In the genomic region with DNA sequence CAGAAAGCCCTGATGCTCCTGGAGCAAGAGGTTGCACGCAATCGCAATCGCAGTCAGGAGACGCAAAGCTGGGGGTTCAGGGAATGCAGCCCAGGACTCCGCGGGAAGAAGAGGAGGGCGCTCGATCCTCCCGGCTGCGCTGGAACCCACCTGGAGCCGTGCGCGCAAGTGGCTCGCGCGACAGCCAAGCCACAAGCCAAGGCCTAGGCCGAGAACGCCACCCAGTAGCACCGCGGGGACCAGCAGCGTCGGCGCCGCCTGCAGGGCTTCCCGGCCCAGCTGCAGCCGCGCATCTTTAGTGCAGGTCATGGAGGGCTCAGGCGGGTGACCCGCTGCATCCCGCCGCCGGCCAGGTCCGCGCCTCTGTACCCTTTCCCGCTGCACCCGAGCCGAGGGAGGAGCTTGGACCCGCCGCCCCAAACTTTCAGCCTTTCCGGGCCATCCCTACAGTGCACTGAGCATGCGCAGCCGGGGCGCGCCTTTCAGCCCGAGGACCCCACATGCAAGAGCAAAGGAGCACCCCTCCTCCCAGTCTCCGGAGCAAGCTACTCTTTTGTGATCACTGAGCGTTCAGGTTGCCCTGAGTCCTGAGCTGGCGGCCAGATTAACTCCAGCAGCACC, we compare ENCODE assay signal across 8 mouse cellular contexts. TPM values are rescaled to one million over a fixed set of nuclear protein-coding genes. Genes with fewer than 3 reads are reported as not detected.
DNase-seq lines count a peak whose midpoint lies in the region; ATAC-seq and TF ChIP-seq lines count a peak whose summit lies in the region.

TSS of gene Evc (minus strand) at position 410 of the 621 bp plus-strand sequence.

- peak within 1 kb of the TSS; percentile 81 for H3K4me3 ChIP-seq in embryonic facial prominence, embryonic 14.5 days (ENCODE audit: low read depth, low read length)
- H3K4me3 ChIP-seq in heart, embryonic 11.5 days (ENCODE audit: low read depth, low read length), result peak within 1 kb of the TSS; percentile 67
- H3K4me3 ChIP-seq in kidney, embryonic 14.5 days (ENCODE audit: low read length), result peak within 1 kb of the TSS; percentile 70
- H3K4me3 ChIP-seq in liver, embryonic 15.5 days (replicated peaks), result peak within 1 kb of the TSS; percentile 53
- H3K4me3 ChIP-seq in olfactory bulb, adult 2 months (ENCODE audit: insufficient read depth, low read depth, low read length), result peak within 1 kb of the TSS; percentile 61

- TF ChIP-seq CTCF in olfactory bulb, adult 2 months (IDR thresholded peaks at IDR 0.05; ENCODE audit: insufficient read depth, low read depth, low read length), result no peak

- H3K27me3 ChIP-seq in embryonic facial prominence, embryonic 14.5 days (replicated peaks; ENCODE audit: control insufficient read depth, insufficient read depth, low read length), result no peaks in the 10 kb centered on the region
- H3K27me3 ChIP-seq in heart, embryonic 11.5 days (ENCODE audit: control insufficient read depth, insufficient read depth, low read length), result peaks cover 8% of the 10 kb centered on the region
- no peaks in the 10 kb centered on the region for H3K27me3 ChIP-seq in kidney, embryonic 14.5 days (ENCODE audit: control insufficient read depth, insufficient read depth, low read length)
- peaks cover 36% of the 10 kb centered on the region for H3K27me3 ChIP-seq in liver, embryonic 15.5 days

- H3K9me3 ChIP-seq in embryonic facial prominence, embryonic 14.5 days (ENCODE audit: control insufficient read depth, low read length), result no peaks in the 10 kb centered on the region
- no peaks in the 10 kb centered on the region for H3K9me3 ChIP-seq in heart, embryonic 11.5 days (replicated peaks; ENCODE audit: control insufficient read depth, low read length)
- H3K9me3 ChIP-seq in kidney, embryonic 14.5 days (ENCODE audit: control insufficient read depth, low read length), result no peaks in the 10 kb centered on the region
- H3K9me3 ChIP-seq in liver, embryonic 15.5 days (replicated peaks), result no peaks in the 10 kb centered on the region

- ATAC-seq in embryonic facial prominence, embryonic 14.5 days (ENCODE audit: low read depth), result peak; percentile 76
- ATAC-seq in heart, embryonic 11.5 days (replicated peaks; ENCODE audit: insufficient number of reproducible peaks, low FRiP score, low TSS enrichment), result peak; percentile 58; the same call in 1 of the 2 replicates
- ATAC-seq in kidney, embryonic 14.5 days (ENCODE audit: low FRiP score, low TSS enrichment), result peak; percentile 71
- no peak; the same call in 1 of the 2 replicates for ATAC-seq in liver, embryonic 15.5 days (ENCODE audit: insufficient read depth)
- ATAC-seq in monocyte, adult 5-6 weeks (replicated peaks; ENCODE audit: insufficient number of reproducible peaks, low FRiP score, low TSS enrichment, poor library complexity, severe bottlenecking), result no peak

- peak within 1 kb of the TSS; percentile 85 for H3K4me2 ChIP-seq in embryonic facial prominence, embryonic 14.5 days (ENCODE audit: low read depth, low read length)
- H3K4me2 ChIP-seq in heart, embryonic 11.5 days, result peak within 1 kb of the TSS; percentile 97
- peak within 1 kb of the TSS; percentile 94 for H3K4me2 ChIP-seq in kidney, embryonic 14.5 days (replicated peaks; ENCODE audit: low read depth, low read length)
- peak within 1 kb of the TSS; percentile 72 for H3K4me2 ChIP-seq in liver, embryonic 15.5 days

- WGBS in embryonic facial prominence, embryonic 14.5 days, result 3% methylated on average over 29 of the region's 48 CpGs
- WGBS in heart, embryonic 11.5 days (ENCODE audit: insufficient replicate concordance), result under 1% methylated on average over 48 of the region's 48 CpGs
- under 1% methylated on average over 47 of the region's 48 CpGs for WGBS in kidney, embryonic 14.5 days
- under 1% methylated on average over 48 of the region's 48 CpGs for WGBS in liver, embryonic 15.5 days (ENCODE audit: insufficient replicate concordance)
- WGBS in olfactory bulb, adult 2 months, result under 1% methylated on average over 48 of the region's 48 CpGs

- no peak for TF ChIP-seq POLR2A in olfactory bulb, adult 2 months (IDR thresholded peaks at IDR 0.05; ENCODE audit: insufficient read depth, low read depth, low read length)

- H3K27ac ChIP-seq in embryonic facial prominence, embryonic 14.5 days (replicated peaks; ENCODE audit: low read depth, low read length), result peak within 1 kb of the TSS; percentile 71
- H3K27ac ChIP-seq in heart, embryonic 11.5 days (ENCODE audit: low read depth, low read length), result no peak within 1 kb of the TSS
- peak within 1 kb of the TSS; percentile 76; the same call in 1 of the 2 replicates for H3K27ac ChIP-seq in kidney, embryonic 14.5 days (ENCODE audit: low read depth, low read length)
- no peak within 1 kb of the TSS for H3K27ac ChIP-seq in liver, embryonic 15.5 days (replicated peaks)
- no peak within 1 kb of the TSS for H3K27ac ChIP-seq in olfactory bulb, adult 2 months (ENCODE audit: insufficient read depth, low read depth, low read length)

- H3K36me3 ChIP-seq in embryonic facial prominence, embryonic 14.5 days (ENCODE audit: control insufficient read depth, insufficient read depth, low read length), result peaks cover 5% of the 10 kb centered on the region
- no peaks in the 10 kb centered on the region for H3K36me3 ChIP-seq in heart, embryonic 11.5 days (ENCODE audit: control insufficient read depth, insufficient read depth, low read length)
- no peaks in the 10 kb centered on the region for H3K36me3 ChIP-seq in kidney, embryonic 14.5 days (ENCODE audit: control insufficient read depth, insufficient read depth, low read length)
- H3K36me3 ChIP-seq in liver, embryonic 15.5 days (replicated peaks), result no peaks in the 10 kb centered on the region

- H3K9ac ChIP-seq in embryonic facial prominence, embryonic 14.5 days (ENCODE audit: low read depth, low read length), result peak within 1 kb of the TSS; percentile 82
- H3K9ac ChIP-seq in heart, embryonic 11.5 days (ENCODE audit: low read depth, low read length), result peak within 1 kb of the TSS; percentile 76
- H3K9ac ChIP-seq in kidney, embryonic 14.5 days (ENCODE audit: low read depth, low read length), result peak within 1 kb of the TSS; percentile 80
- H3K9ac ChIP-seq in liver, embryonic 15.5 days, result no peak within 1 kb of the TSS

- peaks cover 38% of the 10 kb centered on the region for H3K4me1 ChIP-seq in embryonic facial prominence, embryonic 14.5 days (ENCODE audit: control insufficient read depth, insufficient read depth, low read length)
- H3K4me1 ChIP-seq in heart, embryonic 11.5 days (ENCODE audit: control insufficient read depth, insufficient read depth, low read length), result peaks cover 16% of the 10 kb centered on the region
- peaks cover 26% of the 10 kb centered on the region for H3K4me1 ChIP-seq in kidney, embryonic 14.5 days (ENCODE audit: control insufficient read depth, insufficient read depth, low read length)
- H3K4me1 ChIP-seq in liver, embryonic 15.5 days (replicated peaks), result 0 out of 2 replicates have a peak, but pooled peaks cover 7% of the 10 kb centered on the region
- H3K4me1 ChIP-seq in olfactory bulb, adult 2 months (ENCODE audit: control insufficient read depth, insufficient read depth, low read length), result peaks cover 24% of the 10 kb centered on the region

- peak; percentile 57 for DNase-seq in thymus, postnatal 0 days (ENCODE audit: low spot score)
- no peak for DNase-seq in thymus, postnatal 25 days
- DNase-seq in embryonic facial prominence, embryonic 14.5 days (ENCODE audit: low spot score), result peak; percentile 89

RNA-seq across cellular contexts. Expression of gene Evc, which starts in this region (rescaled TPM):
- 4.1 and 4.7 TPM in 2 replicates for polyA plus RNA-seq in thymus, postnatal 0 days (2015; fragmentation: Nextera tagmentation; extraction: Ambion mirVana)
- polyA plus RNA-seq in embryonic facial prominence, embryonic 14.5 days (2014; fragmentation: Nextera tagmentation; extraction: Ambion mirVana), result 17.9 and 18.3 TPM in 2 replicates
- 4.0 and 6.9 TPM in 2 replicates for polyA plus RNA-seq in heart, embryonic 11.5 days (2014; fragmentation: Nextera tagmentation; extraction: Ambion mirVana)
- polyA plus RNA-seq in kidney, embryonic 14.5 days (2014; fragmentation: Nextera tagmentation; extraction: Ambion mirVana), result 12.9 and 18.4 TPM in 2 replicates
- polyA plus RNA-seq in liver, embryonic 15.5 days (2015; fragmentation: Nextera tagmentation; extraction: Ambion mirVana), result 0.92 and 1.0 TPM in 2 replicates
- polyA plus RNA-seq in olfactory bulb, adult 2 months (2012; ENCODE audit: insufficient read depth, insufficient read length, low replicate concordance, missing spikeins), result not detected in 2 replicates
- total RNA-seq in monocyte, adult 5-6 weeks (2017), result 0.43 to 1.4 TPM (median 0.78 TPM) in 3 replicates

Comparison
In these comparisons a context has a peak if more than half of its experiments do, and no peak if none do; other contexts are left out.
1. ATAC-seq: peak in embryonic facial prominence, embryonic 14.5 days (single experiment), heart, embryonic 11.5 days (single experiment) and kidney, embryonic 14.5 days (single experiment); none in liver, embryonic 15.5 days (single experiment) and monocyte, adult 5-6 weeks (single experiment).
2. H3K27ac ChIP-seq: peak in embryonic facial prominence, embryonic 14.5 days (single experiment) and kidney, embryonic 14.5 days (single experiment); none in heart, embryonic 11.5 days (single experiment), liver, embryonic 15.5 days (single experiment) and olfactory bulb, adult 2 months (single experiment).
3. Peak in every context shown above with its lines, with median percentiles within 50 percentile points of each other: H3K4me2 ChIP-seq and H3K4me3 ChIP-seq.